Mouse (Mus musculus) small intestine, adult 2 months (tissue): ENCODE results near the gene Cdc42bpg. TPM values are rescaled to one million over a fixed set of nuclear protein-coding genes. Genes with fewer than 3 reads are reported as not detected.
"Not testable (repeated sequence)": the region's sequence is repeated elsewhere in the genome, so short reads cannot be mapped to it uniquely, and the experiment has no call there.

Experiments used
- H3K27ac ChIP-seq: fragments of 200-500 bp; 2 replicates; pipeline ENCODE4 v1.5.1; 2012; ENCODE audit warnings: low read depth, low read length, control low read depth, inconsistent platforms; ENCODE audit not compliant: insufficient read depth
- H3K27me3 ChIP-seq: fragments of 200-500 bp; 2 replicates; pipeline ENCODE4 v1.6.1; 2012; ENCODE audit warnings: mild to moderate bottlenecking, moderate library complexity, low read length, inconsistent platforms; ENCODE audit not compliant: control insufficient read depth, insufficient read depth
- H3K36me3 ChIP-seq: fragments of 200-500 bp; 2 replicates; pipeline ENCODE4 v1.6.1; 2012; ENCODE audit warnings: mild to moderate bottlenecking, low read length, control low read depth, inconsistent platforms; ENCODE audit not compliant: control insufficient read depth, insufficient read depth
- H3K4me1 ChIP-seq: fragments of 200-500 bp; 2 replicates; pipeline ENCODE4 v1.6.1; 2012; ENCODE audit warnings: low read length, inconsistent platforms, mixed read lengths; ENCODE audit not compliant: control insufficient read depth, insufficient read depth, insufficient read length
- H3K4me3 ChIP-seq: fragments of 200-500 bp; 2 replicates; pipeline ENCODE4 v1.5.1; 2012; ENCODE audit warnings: low read depth, mild to moderate bottlenecking, control low read depth, inconsistent platforms, low read length, moderate library complexity
- CTCF ChIP-seq: fragments of 200-500 bp; IDR thresholded peaks from 2 replicates; pipeline ENCODE4 v1.5.1; 2012; ENCODE audit warnings: low read depth, mild to moderate bottlenecking, control low read depth, inconsistent platforms, low read length, moderate library complexity, mixed read lengths; ENCODE audit not compliant: insufficient replicate concordance, insufficient read length; ENCODE audit errors: extremely low read depth
- POLR2A ChIP-seq: fragments of 200-500 bp; IDR thresholded peaks from 2 replicates; pipeline ENCODE4 v1.6.1; 2012; ENCODE audit warnings: low read depth, mild to moderate bottlenecking, control low read depth, inconsistent platforms, low read length, moderate library complexity
- WGBS: fragments of 180-500 bp; shearing (Covaris S2); methylation state at CpG from one replicate; pipeline ENCODE4 v1.1.7; 2018; 5-methylcytosine and 5-hydroxymethylcytosine counted together
- polyA plus RNA-seq: library from polyadenylated mRNA; depleted of rRNA; stranded (reverse); fragments of >200 nt; gene quantifications from 2 replicates; pipeline ENCODE4 v1.2.3, GENCODE M21; 2012

The Cdc42bpg gene
- polyA plus RNA-seq, 1 experiment = 53.2 TPM

GRCm38 (mm10) chr19:6307733-6308531 lies 1.7 kb downstream of the Cdc42bpg start:
- WGBS = 33% methylated on average over 9 of the region's 9 CpGs
- H3K4me3 ChIP-seq = peak overlapping the region; percentile 80
- peaks cover 11% of the 10 kb centered on the region; the same call in 1 of the 2 replicates for H3K4me1 ChIP-seq
- H3K27me3 ChIP-seq = no peaks in the 10 kb centered on the region
- H3K36me3 ChIP-seq = peaks cover 27% of the 10 kb centered on the region
- peak overlapping the region; percentile 59 for H3K27ac ChIP-seq
- TF ChIP-seq POLR2A (no peak), CTCF (no peak)

- Histone ChIP-seq H3K4me1 (peaks cover 11% of the 10 kb centered on the region; the same call in 1 of the 2 replicates), H3K27ac (no peak overlapping the region), H3K27me3 (no peaks in the 10 kb centered on the region), H3K4me3 (no peak overlapping the region), H3K36me3 (peaks cover 50% of the 10 kb centered on the region)
- 93% methylated on average over 5 of the region's 5 CpGs for WGBS
- TF ChIP-seq CTCF = no peak
- no peak for TF ChIP-seq POLR2A
Observed at GRCm38 (mm10) chr19:6310181-6310580, 3.9 kb downstream of the Cdc42bpg start.

GRCm38 (mm10) chr19:6311783-6312182 lies 5.5 kb downstream of the Cdc42bpg start:
- not testable (repeated sequence) for H3K4me3 ChIP-seq, H3K27ac ChIP-seq, H3K27me3 ChIP-seq
- peaks cover 11% of the 10 kb centered on the region; the same call in 1 of the 2 replicates for H3K4me1 ChIP-seq
- peaks cover 65% of the 10 kb centered on the region for H3K36me3 ChIP-seq
- 69% methylated on average over 3 of the region's 3 CpGs for WGBS

- Histone ChIP-seq H3K27ac (no peak overlapping the region), H3K27me3 (no peaks in the 10 kb centered on the region), H3K4me1 (peaks cover 5% of the 10 kb centered on the region; the same call in 1 of the 2 replicates), H3K36me3 (peaks cover 85% of the 10 kb centered on the region), H3K4me3 (no peak overlapping the region)
- TF ChIP-seq POLR2A = no peak
- no peak for TF ChIP-seq CTCF
- WGBS = 91% methylated on average over 8 of the region's 8 CpGs
Observed at GRCm38 (mm10) chr19:6313796-6314195, 7.5 kb downstream of the Cdc42bpg start.

GRCm38 (mm10) chr19:6314513-6314912 lies 8.3 kb downstream of the Cdc42bpg start:
- TF ChIP-seq CTCF = no peak
- TF ChIP-seq POLR2A = no peak
- Histone ChIP-seq H3K4me1 (peaks cover 5% of the 10 kb centered on the region; the same call in 1 of the 2 replicates), H3K4me3 (no peak overlapping the region), H3K36me3 (peaks cover 89% of the 10 kb centered on the region), H3K27me3 (no peaks in the 10 kb centered on the region), H3K27ac (no peak overlapping the region)
- WGBS = 78% methylated on average over 8 of the region's 8 CpGs

- no peaks in the 10 kb centered on the region for H3K27me3 ChIP-seq
- H3K27ac ChIP-seq = no peak overlapping the region
- TF ChIP-seq POLR2A (no peak), CTCF (no peak)
- H3K4me3 ChIP-seq = no peak overlapping the region
- peaks cover 94% of the 10 kb centered on the region for H3K36me3 ChIP-seq
- WGBS = 83% methylated on average over 14 of the region's 14 CpGs
- peaks cover 5% of the 10 kb centered on the region; the same call in 1 of the 2 replicates for H3K4me1 ChIP-seq
Observed at GRCm38 (mm10) chr19:6315573-6315972, 9.3 kb downstream of the Cdc42bpg start.

GRCm38 (mm10) chr19:6318145-6318544 lies 11.9 kb downstream of the Cdc42bpg start:
- no peak for TF ChIP-seq POLR2A
- TF ChIP-seq CTCF = no peak
- H3K36me3 ChIP-seq = peaks cover 88% of the 10 kb centered on the region
- no peak overlapping the region for H3K27ac ChIP-seq
- no peaks in the 10 kb centered on the region for H3K27me3 ChIP-seq
- 87% methylated on average over 12 of the region's 12 CpGs for WGBS
- H3K4me3 ChIP-seq = no peak overlapping the region
- H3K4me1 ChIP-seq = peaks cover 3% of the 10 kb centered on the region; the same call in 1 of the 2 replicates

GRCm38 (mm10) chr19:6321358-6321757 lies 15.1 kb downstream of the Cdc42bpg start:
- Histone ChIP-seq H3K4me3 (no peak overlapping the region), H3K4me1 (peaks cover 3% of the 10 kb centered on the region; the same call in 1 of the 2 replicates), H3K27ac (0 out of 2 replicates have a peak overlapping the region, but pooled peaks have one; percentile 7), H3K36me3 (peaks cover 86% of the 10 kb centered on the region), H3K27me3 (no peaks in the 10 kb centered on the region)
- WGBS = 58% methylated on average over 8 of the region's 8 CpGs
- TF ChIP-seq POLR2A = no peak
- TF ChIP-seq CTCF = no peak
